Mouse (Mus musculus) adrenal gland, adult (tissue): Measurements from ENCODE around the gene Ggnbp2.

Source experiments
- DNase-seq, 2 experiments: peaks; one replicate each; pipeline ENCODE4 v3.0.0; 2022 to 2023; ENCODE audit warnings: low spot score in 1 of 2; ENCODE audit not compliant: inconsistent age in 2 of 2

The Ggnbp2 gene

GRCm38 (mm10) chr11:84826185-84826584 is 44.4 kb downstream of the Ggnbp2 start:
- DNase-seq, result peak; percentile 89 to 96

GRCm38 (mm10) chr11:84825261-84825807 is 45.3 kb downstream of the Ggnbp2 start:
- DNase-seq, result peak in 1 of 2 experiments; percentile 39

- DNase-seq, result peak; percentile 34 to 65
These were observed 47.1 kb downstream of the Ggnbp2 start for GRCm38 (mm10) chr11:84823484-84823897.

- peak in 1 of 2 experiments; percentile 40 for DNase-seq
These were observed 48.1 kb downstream of the Ggnbp2 start for GRCm38 (mm10) chr11:84822487-84822886.

- DNase-seq, result peak in 1 of 2 experiments; percentile 40
These were observed 49.4 kb downstream of the Ggnbp2 start for GRCm38 (mm10) chr11:84821131-84821770.

- peak; percentile 99 for DNase-seq
These were observed 51.5 kb downstream of the Ggnbp2 start, which contains the start of gene Mrm1 for GRCm38 (mm10) chr11:84818961-84819692. Gene Mrm1 (minus strand): TSS chr11:84819515.

GRCm38 (mm10) chr11:84818085-84818960 is 52.3 kb downstream of the Ggnbp2 start:
- DNase-seq, result peak; percentile 89 to 95

- DNase-seq, result peak; percentile 44 to 60
These were observed 53.3 kb downstream of the Ggnbp2 start for GRCm38 (mm10) chr11:84817362-84817761.

GRCm38 (mm10) chr11:84813724-84814510 is 56.7 kb downstream of the Ggnbp2 start:
- peak; percentile 68 to 89 for DNase-seq

GRCm38 (mm10) chr11:84804373-84804772 is 66.2 kb downstream of the Ggnbp2 start:
- DNase-seq, result peak; percentile 40 to 59

GRCm38 (mm10) chr11:84797627-84798353 is 72.8 kb downstream of the Ggnbp2 start:
- DNase-seq, result peak; percentile 51 to 87

- no peak for DNase-seq
These were observed 73.6 kb downstream of the Ggnbp2 start for GRCm38 (mm10) chr11:84797026-84797425.

- peak; percentile 49 to 82 for DNase-seq
These were observed 76.0 kb downstream of the Ggnbp2 start for GRCm38 (mm10) chr11:84794496-84795113.

- DNase-seq, result no peak
These were observed 77.1 kb downstream of the Ggnbp2 start for GRCm38 (mm10) chr11:84793545-84793944.

- no peak for DNase-seq
These were observed 80.2 kb downstream of the Ggnbp2 start for GRCm38 (mm10) chr11:84790383-84790782.
